Mouse (Mus musculus) lung, postnatal 25 days (tissue): ENCODE measurements around the gene Prrc2a.
"Not testable (repeated sequence)": the region's sequence is repeated elsewhere in the genome, so short reads cannot be mapped to it uniquely, and the experiment has no call there.

Experiments used
- DNase-seq: peaks from one replicate; pipeline ENCODE4 v3.0.0; 2022; ENCODE audit warnings: low spot score

Gene Prrc2a

GRCm38 (mm10) chr17:35132174-35132560, 32.5 kb downstream of the Prrc2a start:
- DNase-seq, result no peak

- DNase-seq, result no peak
These were observed 33.1 kb downstream of the Prrc2a start, which contains the start of gene Apom for GRCm38 (mm10) chr17:35131500-35132173. TSS of gene Apom (minus strand) at chr17:35132050.

GRCm38 (mm10) chr17:35131038-35131437, 33.7 kb downstream of the Prrc2a start:
- DNase-seq, result no peak

GRCm38 (mm10) chr17:35128996-35129395, 35.7 kb downstream of the Prrc2a start:
- no peak for DNase-seq

- no peak for DNase-seq
These were observed 37.7 kb downstream of the Prrc2a start for GRCm38 (mm10) chr17:35127017-35127416.

GRCm38 (mm10) chr17:35126206-35126611, 38.5 kb downstream of the Prrc2a start, which contains the start of gene D17H6S53E:
TSS of gene D17H6S53E (plus strand) at chr17:35126373.
- peak; percentile 77 for DNase-seq

- DNase-seq, result peak; percentile 33
These were observed 39.1 kb downstream of the Prrc2a start for GRCm38 (mm10) chr17:35125578-35125977.

GRCm38 (mm10) chr17:35125081-35125480, 39.6 kb downstream of the Prrc2a start:
- DNase-seq, result no peak

GRCm38 (mm10) chr17:35124261-35124896, 40.3 kb downstream of the Prrc2a start:
- not testable (repeated sequence) for DNase-seq

GRCm38 (mm10) chr17:35123287-35123686, 41.4 kb downstream of the Prrc2a start:
- not testable (repeated sequence) for DNase-seq

- DNase-seq, result peak; percentile 36
These were observed 42.8 kb downstream of the Prrc2a start, which contains the start of gene Csnk2b for GRCm38 (mm10) chr17:35121871-35122303. TSS of gene Csnk2b (minus strand) at chr17:35122053.

GRCm38 (mm10) chr17:35121143-35121799, 43.4 kb downstream of the Prrc2a start, which contains the start of gene Gpank1:
TSS of gene Gpank1 (plus strand) at chr17:35121455.
- peak; percentile 99 for DNase-seq

GRCm38 (mm10) chr17:35120745-35121142, 44.0 kb downstream of the Prrc2a start:
- no peak for DNase-seq

- DNase-seq, result no peak
These were observed 49.4 kb downstream of the Prrc2a start, which contains the start of gene Ly6g5b for GRCm38 (mm10) chr17:35115046-35116019. TSS of gene Ly6g5b (minus strand) at chr17:35115428.

- DNase-seq, result no peak
These were observed 52.9 kb downstream of the Prrc2a start for GRCm38 (mm10) chr17:35111774-35112173.

GRCm38 (mm10) chr17:35108097-35108496, 56.6 kb downstream of the Prrc2a start, which contains the start of gene Ly6g5c:
TSS of gene Ly6g5c (plus strand) at chr17:35108279.
- no peak for DNase-seq

GRCm38 (mm10) chr17:35106522-35106921, 58.2 kb downstream of the Prrc2a start:
- DNase-seq, result no peak

- DNase-seq, result peak; percentile 41
These were observed 58.8 kb downstream of the Prrc2a start for GRCm38 (mm10) chr17:35105740-35106389.

GRCm38 (mm10) chr17:35104754-35105153, 59.9 kb downstream of the Prrc2a start:
- DNase-seq, result no peak

GRCm38 (mm10) chr17:35104079-35104478, 60.6 kb downstream of the Prrc2a start:
- no peak for DNase-seq

GRCm38 (mm10) chr17:35103221-35103690, 61.4 kb downstream of the Prrc2a start:
- DNase-seq, result no peak
